Mouse (Mus musculus) neural tube, embryonic 12.5 days (tissue): ENCODE results near the gene Gm11213. TPM values are rescaled to one million over a fixed set of nuclear protein-coding genes. Genes with fewer than 3 reads are reported as not detected.

Experiments
- ATAC-seq: fragments of 200-750 bp; cut with Nextera tagmentation; 2 replicates; pipeline ENCODE4 v1.8.0; 2017; ENCODE audit warnings: low read depth, mild to moderate bottlenecking, moderate TSS enrichment, moderate library complexity; ENCODE audit not compliant: low FRiP score
- H3K27ac ChIP-seq: fragments of 300-500 bp; sonication (generic); 2 replicates; pipeline ENCODE4 v1.5.1; 2016
- H3K27me3 ChIP-seq: fragments of 300-500 bp; sonication (generic); replicated peaks from 2 replicates; pipeline ENCODE4 v1.6.1; 2016; ENCODE audit warnings: mild to moderate bottlenecking
- H3K36me3 ChIP-seq: fragments of 300-500 bp; sonication (generic); 2 replicates; pipeline ENCODE4 v1.6.1; 2016; ENCODE audit warnings: mild to moderate bottlenecking
- H3K4me1 ChIP-seq: fragments of 300-500 bp; sonication (generic); 2 replicates; pipeline ENCODE4 v1.6.1; 2016
- H3K4me2 ChIP-seq: fragments of 300-500 bp; sonication (generic); replicated peaks from 2 replicates; pipeline ENCODE4 v1.6.1; 2016; ENCODE audit warnings: mild to moderate bottlenecking
- H3K4me3 ChIP-seq: fragments of 300-500 bp; sonication (generic); 2 replicates; pipeline ENCODE4 v1.5.1; 2016
- H3K9ac ChIP-seq: fragments of 300-500 bp; sonication (generic); 2 replicates; pipeline ENCODE4 v1.6.1; 2016; ENCODE audit warnings: mild to moderate bottlenecking
- H3K9me3 ChIP-seq: fragments of 300-500 bp; sonication (generic); 2 replicates; pipeline ENCODE4 v1.6.1; 2016; ENCODE audit warnings: mild to moderate bottlenecking
- WGBS: fragments of 180-500 bp; shearing (Covaris S2); methylation state at CpG from one replicate; pipeline ENCODE4 v1.1.7; 2016; 5-methylcytosine and 5-hydroxymethylcytosine counted together
- polyA plus RNA-seq: library from polyadenylated mRNA; unstranded; fragments of >200 nt; fragmentation: Nextera tagmentation; extraction: Ambion mirVana; gene quantifications from 2 replicates; pipeline ENCODE4 v1.2.1, GENCODE M21; 2016

Gm11213 gene
- polyA plus RNA-seq, 1 experiment from 2014 or later: not detected

DNA sequence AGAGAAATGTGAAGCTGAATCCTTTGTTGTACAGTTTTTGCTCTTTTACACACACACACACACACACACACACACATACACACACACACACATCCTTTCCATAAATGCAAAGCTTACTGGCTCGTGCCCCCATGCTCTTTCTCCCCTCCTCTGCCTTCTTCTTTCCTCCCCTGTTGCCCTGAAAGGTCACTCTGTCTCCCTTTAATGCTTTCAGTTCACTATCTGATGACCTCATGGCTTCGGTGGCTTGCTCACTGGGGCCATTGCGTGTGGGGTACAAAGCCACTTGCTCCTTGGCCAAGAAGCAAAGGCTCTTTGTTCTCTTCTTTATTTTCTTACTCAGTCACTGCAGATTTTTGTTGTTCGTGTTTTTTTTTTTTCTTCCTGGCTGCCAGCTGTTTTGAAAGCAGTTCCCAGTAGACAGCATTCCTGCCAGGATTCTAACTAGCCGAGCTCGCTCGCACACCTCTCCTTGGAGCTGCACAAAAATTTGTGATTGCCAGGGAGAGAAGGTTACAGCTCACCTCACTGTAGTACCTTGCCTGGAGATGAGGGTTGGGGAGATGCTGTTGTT, 34.8 kb downstream of the Gm11213 start:
- H3K9me3 ChIP-seq: no peaks in the 10 kb centered on the region
- no peak for ATAC-seq
- no peak overlapping the region for H3K27ac ChIP-seq
- 40% methylated on average over 7 of the region's 7 CpGs for WGBS
- H3K36me3 ChIP-seq: no peaks in the 10 kb centered on the region
- H3K27me3 ChIP-seq: no peaks in the 10 kb centered on the region
- no peak overlapping the region for H3K9ac ChIP-seq
- 0 out of 2 replicates have a peak, but pooled peaks cover 2% of the 10 kb centered on the region for H3K4me1 ChIP-seq
- no peak overlapping the region for H3K4me2 ChIP-seq
- no peak overlapping the region for H3K4me3 ChIP-seq

DNA sequence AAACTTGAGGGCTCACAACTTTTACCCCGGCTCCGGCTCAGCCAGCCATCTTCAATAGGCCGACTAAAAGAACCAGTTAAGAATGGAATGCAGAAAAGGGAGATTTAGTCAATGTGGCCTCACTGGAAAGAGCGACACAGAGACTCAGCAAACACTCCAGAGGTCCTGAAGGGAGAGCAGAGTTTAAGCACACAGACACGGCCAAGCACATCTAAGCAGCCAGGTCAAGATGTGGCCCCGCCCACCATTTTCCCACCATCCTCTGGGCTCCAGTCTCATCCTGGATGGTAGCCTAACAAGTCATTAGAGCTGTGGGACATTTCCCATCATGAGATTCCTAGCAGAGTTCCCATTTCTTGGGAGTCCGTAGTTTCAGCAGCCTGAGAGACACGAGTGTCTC, 35.7 kb downstream of the Gm11213 start:
- no peak for ATAC-seq
- Histone ChIP-seq H3K9me3 (no peaks in the 10 kb centered on the region), H3K4me2 (no peak overlapping the region), H3K27ac (no peak overlapping the region), H3K4me3 (no peak overlapping the region), H3K9ac (no peak overlapping the region), H3K27me3 (no peaks in the 10 kb centered on the region), H3K4me1 (0 out of 2 replicates have a peak, but pooled peaks cover 2% of the 10 kb centered on the region), H3K36me3 (no peaks in the 10 kb centered on the region)
- WGBS: 84% methylated on average over 8 of the region's 8 CpGs

DNA sequence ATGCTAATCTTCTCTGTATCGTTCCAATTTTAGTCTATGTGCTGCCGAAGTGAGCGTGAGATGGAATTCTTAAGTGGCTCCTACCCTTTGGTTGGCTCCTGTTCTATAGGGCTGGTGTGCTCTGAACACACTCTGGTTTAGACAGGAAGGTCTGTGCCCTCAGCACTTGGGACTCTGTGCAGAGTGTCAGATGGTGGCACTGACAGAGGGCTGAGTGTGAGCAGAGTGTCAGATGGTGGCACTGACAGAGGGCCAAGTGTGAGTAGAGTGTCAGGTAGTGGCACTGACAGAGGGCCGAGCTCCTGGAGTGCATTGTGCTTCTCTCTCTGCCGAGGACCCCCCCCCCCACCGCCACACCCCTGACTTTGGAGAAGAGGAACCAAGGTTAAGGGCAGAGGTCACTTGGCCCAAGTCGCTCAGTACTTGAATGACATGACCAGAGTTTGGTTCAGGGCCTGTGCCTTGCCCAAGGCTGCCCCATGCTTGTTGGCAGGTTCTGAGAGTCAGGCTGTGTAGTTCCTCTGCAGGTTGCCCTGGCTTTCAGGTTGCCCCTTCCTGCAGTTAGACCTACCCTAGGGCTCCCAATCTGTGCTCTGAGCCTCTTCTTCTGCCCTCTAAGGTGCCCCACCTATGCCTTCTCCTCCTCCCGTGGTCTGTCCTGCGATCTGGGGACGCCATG, 37.2 kb downstream of the Gm11213 start:
- H3K9ac ChIP-seq: no peak overlapping the region
- no peak overlapping the region for H3K4me3 ChIP-seq
- H3K27me3 ChIP-seq: no peaks in the 10 kb centered on the region
- H3K27ac ChIP-seq: no peak overlapping the region
- no peaks in the 10 kb centered on the region for H3K36me3 ChIP-seq
- ATAC-seq: no peak
- WGBS: 90% methylated on average over 9 of the region's 10 CpGs
- no peak overlapping the region for H3K4me2 ChIP-seq
- H3K9me3 ChIP-seq: no peaks in the 10 kb centered on the region
- H3K4me1 ChIP-seq: 0 out of 2 replicates have a peak, but pooled peaks cover 2% of the 10 kb centered on the region

DNA sequence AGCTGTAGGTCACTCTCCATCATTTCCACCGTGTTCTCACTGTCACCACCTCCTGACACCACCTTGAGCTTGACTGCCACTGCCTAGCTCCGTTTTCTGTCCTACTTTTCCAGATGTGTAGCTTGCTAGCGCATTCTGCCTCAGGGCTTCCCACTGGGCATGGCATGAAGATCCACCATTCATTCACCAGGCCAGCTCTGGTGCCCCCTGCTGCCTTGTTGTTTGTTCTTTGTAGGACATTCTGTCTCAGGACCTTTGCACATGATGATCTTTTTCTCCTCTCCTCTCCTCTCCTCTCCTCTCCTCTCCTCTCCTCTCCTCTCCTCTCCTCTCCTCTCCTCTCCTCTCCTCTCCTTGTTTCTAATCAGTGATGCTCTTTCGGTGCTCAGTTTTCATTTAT, 42.3 kb downstream of the Gm11213 start:
- no peak for ATAC-seq
- Histone ChIP-seq H3K36me3 (no peaks in the 10 kb centered on the region), H3K4me3 (no peak overlapping the region), H3K27ac (no peak overlapping the region), H3K27me3 (no peaks in the 10 kb centered on the region), H3K4me2 (no peak overlapping the region), H3K9ac (no peak overlapping the region), H3K9me3 (no peaks in the 10 kb centered on the region), H3K4me1 (peaks cover 20% of the 10 kb centered on the region)
- 86% methylated on average over 4 of the region's 4 CpGs for WGBS

DNA sequence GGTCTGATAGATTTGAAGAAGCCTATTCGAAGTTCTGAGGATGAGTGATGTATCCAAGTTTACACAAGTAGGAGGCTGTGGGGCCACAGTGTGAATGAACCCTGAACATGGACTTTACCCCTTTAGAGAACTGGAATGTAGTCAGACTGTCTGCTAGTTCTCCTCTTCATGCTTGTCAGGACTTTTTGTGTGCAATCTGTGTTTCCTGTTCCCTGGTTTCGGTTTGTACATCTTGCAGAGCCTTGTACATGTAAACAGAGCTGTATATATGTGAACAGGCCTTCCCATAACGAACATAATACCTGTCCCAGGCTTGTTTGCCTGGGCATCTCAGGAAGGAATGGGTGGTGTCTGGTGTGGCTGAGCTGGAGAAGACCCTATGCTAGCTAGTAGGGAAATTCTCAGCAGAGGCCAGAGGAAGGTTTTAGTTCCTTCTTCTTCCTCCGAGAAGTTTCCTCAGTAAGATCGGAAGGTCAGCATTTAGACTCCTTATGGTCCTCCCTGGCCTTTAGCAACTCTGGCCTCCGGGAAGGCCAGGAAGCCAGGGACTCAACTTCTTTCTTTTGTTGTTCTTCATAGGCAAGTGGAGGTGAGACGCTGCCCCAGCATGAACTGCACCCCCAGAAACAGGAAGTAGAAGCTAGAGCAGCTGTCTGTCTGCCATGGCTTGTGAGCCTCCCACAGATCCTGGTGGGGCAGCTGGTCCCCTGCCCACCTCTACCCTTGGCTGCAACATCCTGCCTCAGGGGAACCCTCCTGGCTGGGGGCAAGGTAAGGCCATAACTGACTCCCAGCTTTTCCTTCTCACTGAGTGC, 43.0 kb downstream of the Gm11213 start:
- Histone ChIP-seq H3K9me3 (no peaks in the 10 kb centered on the region), H3K9ac (no peak overlapping the region), H3K36me3 (no peaks in the 10 kb centered on the region), H3K4me2 (no peak overlapping the region), H3K27ac (no peak overlapping the region), H3K4me3 (no peak overlapping the region), H3K27me3 (no peaks in the 10 kb centered on the region; the same call in 1 of the 2 replicates), H3K4me1 (peaks cover 20% of the 10 kb centered on the region)
- WGBS: 82% methylated on average over 7 of the region's 7 CpGs
- no peak for ATAC-seq

DNA sequence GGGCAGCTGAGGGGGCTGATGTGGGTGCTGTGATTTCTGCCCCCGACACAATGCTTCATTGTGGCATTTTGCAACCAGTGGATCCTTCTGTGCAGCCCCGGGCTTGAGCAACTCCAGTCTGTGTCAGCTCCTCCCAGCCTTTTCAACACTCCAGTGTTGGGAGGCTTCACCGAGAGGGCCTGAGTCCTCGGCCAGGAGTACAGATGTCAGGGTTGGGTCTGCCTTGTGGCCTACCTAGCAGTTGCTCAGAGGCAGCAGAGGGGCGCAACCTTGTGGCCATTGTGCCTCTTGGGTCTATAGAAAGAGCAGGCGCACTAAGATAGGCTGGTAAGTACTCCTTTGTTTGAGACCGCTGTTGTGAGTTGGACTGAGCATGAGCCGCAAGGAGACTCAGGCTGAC, 45.0 kb downstream of the Gm11213 start:
- ATAC-seq: no peak
- no peaks in the 10 kb centered on the region for H3K9me3 ChIP-seq
- WGBS: 58% methylated on average over 8 of the region's 8 CpGs
- H3K4me3 ChIP-seq: no peak overlapping the region
- H3K4me1 ChIP-seq: peaks cover 20% of the 10 kb centered on the region
- H3K36me3 ChIP-seq: peaks cover 3% of the 10 kb centered on the region; the same call in 1 of the 2 replicates
- no peak overlapping the region for H3K27ac ChIP-seq
- 0 out of 2 replicates have a peak overlapping the region, but pooled peaks have one; percentile 86 for H3K4me2 ChIP-seq
- H3K9ac ChIP-seq: no peak overlapping the region
- H3K27me3 ChIP-seq: peaks cover 5% of the 10 kb centered on the region; the same call in 1 of the 2 replicates

DNA sequence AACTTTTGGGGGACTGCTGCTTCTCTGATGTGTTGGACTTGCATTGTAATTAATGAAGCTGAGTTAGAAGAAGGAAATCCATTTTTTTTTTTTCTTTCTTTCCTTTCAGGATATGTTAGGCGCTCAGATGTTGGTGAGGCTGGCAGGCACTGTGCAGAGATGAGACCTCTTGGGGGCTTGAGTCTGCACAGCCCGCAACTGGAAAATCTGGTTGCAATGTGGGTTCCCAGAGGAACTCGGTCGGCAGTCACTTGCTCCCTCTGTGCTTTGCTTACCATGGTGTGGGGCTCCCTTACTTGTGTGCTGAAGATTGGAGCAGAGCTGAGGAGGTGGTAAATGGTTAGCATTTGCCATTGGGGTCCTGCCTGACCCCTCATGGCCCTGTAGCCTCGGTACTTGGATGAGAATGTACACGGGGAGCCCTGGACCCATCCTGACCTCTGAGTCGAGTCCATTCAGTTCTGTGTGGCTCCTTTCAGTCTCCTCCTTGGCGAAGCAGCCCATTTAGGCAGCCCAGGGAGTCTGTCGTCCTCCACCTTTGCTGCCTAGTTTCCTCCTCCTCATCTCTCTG, 45.8 kb downstream of the Gm11213 start:
- H3K27ac ChIP-seq: no peak overlapping the region
- peaks cover 20% of the 10 kb centered on the region for H3K4me1 ChIP-seq
- ATAC-seq: no peak; the same call in 1 of the 2 replicates
- peaks cover 3% of the 10 kb centered on the region; the same call in 1 of the 2 replicates for H3K36me3 ChIP-seq
- peak overlapping the region; percentile 71 for H3K4me3 ChIP-seq
- H3K27me3 ChIP-seq: peaks cover 5% of the 10 kb centered on the region; the same call in 1 of the 2 replicates
- peak overlapping the region; percentile 86 for H3K4me2 ChIP-seq
- no peaks in the 10 kb centered on the region for H3K9me3 ChIP-seq
- WGBS: 35% methylated on average over 9 of the region's 9 CpGs
- peak overlapping the region; percentile 75; the same call in 1 of the 2 replicates for H3K9ac ChIP-seq

DNA sequence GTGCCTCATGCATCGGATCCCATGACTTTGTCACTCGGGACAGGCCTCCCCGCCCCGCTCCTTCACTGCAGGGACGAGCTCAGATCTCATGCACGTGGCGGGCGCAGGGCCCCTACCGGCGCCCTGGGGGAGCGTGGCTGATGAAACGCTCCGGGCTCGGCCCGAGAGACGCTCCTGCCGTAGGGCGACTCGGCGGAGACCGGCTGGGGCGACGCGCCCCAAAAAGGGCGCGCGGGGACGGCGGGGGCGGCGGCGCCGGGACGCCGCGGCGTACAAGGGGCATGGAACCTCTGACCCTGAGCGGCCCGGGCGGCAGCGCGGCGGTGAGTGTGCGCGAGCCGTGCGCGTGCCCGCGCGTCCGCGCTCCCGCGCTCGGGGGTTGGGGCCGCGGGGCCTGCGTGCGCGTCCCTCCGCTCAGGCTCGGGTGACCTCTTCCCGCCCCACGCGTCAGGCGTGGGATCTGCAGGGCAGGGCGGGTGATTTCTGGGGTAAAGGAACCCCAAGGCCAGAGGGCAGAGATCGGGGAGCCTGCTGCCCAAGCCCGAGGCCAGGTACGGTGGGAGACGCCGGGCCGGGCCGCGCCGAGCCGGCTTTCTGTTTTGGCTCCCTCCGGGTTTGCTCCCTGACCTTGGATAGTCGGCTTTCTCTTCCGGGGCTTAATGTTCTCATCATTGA, 46.5 kb downstream of the Gm11213 start, which contains the start of gene Tmem268:
Gene Tmem268 (plus strand): TSS at position 375 of the 675 bp plus-strand sequence.
- no peaks in the 10 kb centered on the region for H3K9me3 ChIP-seq
- ATAC-seq: peak; percentile 80
- H3K9ac ChIP-seq: peak within 1 kb of the TSS; percentile 75
- H3K36me3 ChIP-seq: peaks cover 3% of the 10 kb centered on the region; the same call in 1 of the 2 replicates
- WGBS: under 1% methylated on average over 79 of the region's 81 CpGs
- H3K4me2 ChIP-seq: peak within 1 kb of the TSS; percentile 86
- H3K4me3 ChIP-seq: peak within 1 kb of the TSS; percentile 71
- H3K27me3 ChIP-seq: peaks cover 5% of the 10 kb centered on the region; the same call in 1 of the 2 replicates
- H3K4me1 ChIP-seq: peaks cover 20% of the 10 kb centered on the region
- H3K27ac ChIP-seq: no peak within 1 kb of the TSS

DNA sequence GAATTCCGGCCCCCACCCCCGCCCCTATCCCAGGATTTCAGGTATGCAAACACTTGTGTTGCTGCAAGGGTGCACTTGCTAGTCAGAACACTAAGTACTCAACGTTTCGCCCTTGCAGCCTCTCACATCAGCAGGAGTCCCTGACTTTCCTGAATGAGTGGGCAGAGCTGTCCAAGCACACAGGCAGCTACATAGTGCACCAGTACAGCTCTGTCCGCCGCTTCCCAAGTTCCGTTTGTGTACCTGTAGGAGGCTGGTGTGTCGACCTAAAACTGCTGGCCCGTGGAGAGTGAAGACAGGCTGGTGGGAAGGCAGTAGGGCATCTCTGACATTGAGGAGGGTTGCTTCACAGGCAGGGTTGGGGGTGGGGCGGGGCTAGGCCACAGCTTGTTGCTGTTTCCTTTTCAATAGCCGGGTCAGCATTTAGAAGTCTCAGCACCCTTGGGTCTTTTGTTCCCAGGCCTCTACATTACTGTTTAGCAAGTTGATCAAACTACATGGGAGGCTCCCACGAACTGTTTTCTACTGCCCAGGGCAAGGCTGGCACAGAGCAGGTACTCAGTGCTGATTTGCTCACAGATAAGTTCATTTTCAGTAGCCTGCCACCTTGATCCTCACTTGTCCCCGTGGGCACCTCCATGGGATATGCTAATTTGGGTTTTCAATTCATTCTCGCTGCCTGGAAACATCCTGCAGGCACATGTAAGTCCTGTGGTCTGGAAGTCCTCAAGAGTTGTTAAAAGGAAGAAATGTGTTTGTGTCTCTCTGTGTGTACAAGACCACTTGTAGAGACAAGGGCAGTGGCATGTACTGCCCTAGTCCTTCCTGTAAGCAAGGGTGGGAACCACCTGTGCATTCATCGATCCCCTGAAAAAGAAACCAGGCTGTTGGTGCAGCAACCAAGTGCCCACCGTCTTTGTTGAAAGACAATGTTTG, 47.7 kb downstream of the Gm11213 start:
- no peak for ATAC-seq
- H3K36me3 ChIP-seq: peaks cover 10% of the 10 kb centered on the region
- H3K4me2 ChIP-seq: peak overlapping the region; percentile 86; the same call in 1 of the 2 replicates
- no peak overlapping the region for H3K27ac ChIP-seq
- peaks cover 20% of the 10 kb centered on the region for H3K4me1 ChIP-seq
- H3K9ac ChIP-seq: no peak overlapping the region
- H3K9me3 ChIP-seq: no peaks in the 10 kb centered on the region
- peaks cover 5% of the 10 kb centered on the region; the same call in 1 of the 2 replicates for H3K27me3 ChIP-seq
- 23% methylated on average over 16 of the region's 16 CpGs for WGBS
- no peak overlapping the region for H3K4me3 ChIP-seq

DNA sequence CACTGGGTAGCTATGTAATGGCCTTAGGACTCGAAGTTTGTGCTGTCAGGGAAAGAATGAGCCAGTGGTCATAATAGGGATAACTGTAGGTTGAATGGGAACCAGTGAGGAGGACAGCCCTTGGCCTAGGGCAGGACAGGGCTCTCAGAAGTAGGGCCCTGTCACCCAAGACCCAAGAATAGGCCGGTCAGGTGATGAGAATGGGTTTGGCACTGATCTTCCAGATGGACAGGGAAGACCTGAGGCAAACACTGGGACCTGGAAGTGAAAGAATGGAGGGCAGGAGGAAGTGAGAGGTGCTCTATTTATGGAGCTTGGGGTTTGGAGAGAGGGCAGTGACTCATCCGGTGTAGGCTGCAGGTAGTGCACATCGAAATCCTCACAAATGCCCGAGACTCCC, 48.4 kb downstream of the Gm11213 start:
- WGBS: 71% methylated on average over 5 of the region's 5 CpGs
- Histone ChIP-seq H3K27ac (no peak overlapping the region), H3K27me3 (peaks cover 5% of the 10 kb centered on the region; the same call in 1 of the 2 replicates), H3K9me3 (no peaks in the 10 kb centered on the region), H3K4me2 (no peak overlapping the region), H3K4me3 (no peak overlapping the region), H3K4me1 (peaks cover 20% of the 10 kb centered on the region), H3K9ac (no peak overlapping the region), H3K36me3 (peaks cover 18% of the 10 kb centered on the region)
- ATAC-seq: no peak
